Mouse (Mus musculus) hindbrain, embryonic 10.5 days (tissue): ENCODE results near the gene Lcp1. TPM values are rescaled to one million over a fixed set of nuclear protein-coding genes. Genes with fewer than 3 reads are reported as not detected.

ENCODE experiments used
- DNase-seq: peaks from one replicate; pipeline ENCODE4 v3.0.0-alpha.2; 2017; ENCODE audit warnings: low spot score
- H3K27ac ChIP-seq: fragments of 300-500 bp; sonication (generic); 2 replicates; pipeline ENCODE4 v1.5.1; 2016; ENCODE audit warnings: mild to moderate bottlenecking, moderate library complexity
- H3K27me3 ChIP-seq: fragments of 300-500 bp; sonication (generic); 2 replicates; pipeline ENCODE4 v1.6.1; 2016; ENCODE audit warnings: mild to moderate bottlenecking; ENCODE audit not compliant: poor library complexity, insufficient read depth, severe bottlenecking
- H3K36me3 ChIP-seq: fragments of 300-500 bp; sonication (generic); 2 replicates; pipeline ENCODE4 v1.6.1; 2016; ENCODE audit warnings: mild to moderate bottlenecking, moderate library complexity
- H3K4me1 ChIP-seq: fragments of 300-500 bp; sonication (generic); replicated peaks from 2 replicates; pipeline ENCODE4 v1.6.1; 2016; ENCODE audit warnings: mild to moderate bottlenecking
- H3K4me3 ChIP-seq: fragments of 300-500 bp; sonication (generic); 2 replicates; pipeline ENCODE4 v1.5.1; 2016; ENCODE audit warnings: mild to moderate bottlenecking, moderate library complexity
- H3K9me3 ChIP-seq: fragments of 300-500 bp; sonication (generic); 2 replicates; pipeline ENCODE4 v1.6.1; 2016; ENCODE audit warnings: mild to moderate bottlenecking, moderate library complexity
- WGBS: fragments of 180-500 bp; shearing (Covaris S2); methylation state at CpG from one replicate; pipeline ENCODE4 v1.1.7; 2016; 5-methylcytosine and 5-hydroxymethylcytosine counted together
- polyA plus RNA-seq: library from polyadenylated mRNA; unstranded; fragments of >200 nt; fragmentation: Nextera tagmentation; extraction: Ambion mirVana; gene quantifications from 2 replicates; pipeline ENCODE4 v1.2.1, GENCODE M21; 2016

Gene Lcp1
- polyA plus RNA-seq, 1 experiment from 2014 or later = 26.6 TPM

DNA sequence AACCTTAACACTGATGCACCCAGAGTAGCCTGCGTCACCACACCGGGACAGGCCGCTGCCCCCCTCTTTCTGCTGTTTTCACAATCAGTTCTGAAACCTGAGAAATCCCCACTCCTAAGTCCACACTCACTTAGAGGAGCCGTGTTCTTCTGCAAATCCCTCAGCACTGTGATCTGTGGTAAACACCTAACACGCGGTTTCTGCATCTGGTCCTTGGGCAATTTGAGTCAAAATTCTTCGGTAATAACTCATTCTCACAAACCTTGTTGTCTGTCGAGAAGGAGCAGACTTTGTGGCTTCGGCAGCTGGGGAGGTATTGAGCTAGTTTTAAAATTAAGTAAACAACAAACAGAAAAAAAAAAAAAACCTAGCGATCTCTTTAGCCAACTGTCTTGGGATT, 62.0 kb downstream of the Lcp1 start:
- no peak for DNase-seq
- Histone ChIP-seq H3K4me3 (no peak overlapping the region), H3K36me3 (no peaks in the 10 kb centered on the region), H3K4me1 (no peaks in the 10 kb centered on the region), H3K27ac (no peak overlapping the region), H3K9me3 (no peaks in the 10 kb centered on the region), H3K27me3 (no peaks in the 10 kb centered on the region)
- 89% methylated on average over 10 of the region's 10 CpGs for WGBS

DNA sequence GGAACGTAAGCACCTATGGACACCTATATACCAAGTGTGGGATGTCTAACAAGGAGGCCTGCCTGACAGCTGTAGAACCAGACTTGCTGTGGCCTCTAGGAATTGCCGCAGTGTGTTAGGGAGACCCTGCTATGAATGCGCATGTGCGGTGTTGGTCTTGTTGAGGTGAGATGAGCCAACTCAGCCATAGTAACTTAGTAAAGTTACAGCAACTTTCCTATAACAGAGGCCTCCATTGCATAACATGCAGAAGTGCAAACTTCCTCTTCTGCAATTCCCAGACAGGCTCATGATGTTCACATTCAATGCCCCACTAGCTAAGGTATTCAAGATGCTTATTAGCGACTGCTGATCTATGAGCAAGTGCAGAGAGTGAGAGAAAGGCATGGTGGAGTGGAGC, 64.6 kb downstream of the Lcp1 start:
- Histone ChIP-seq H3K27me3 (no peaks in the 10 kb centered on the region), H3K27ac (no peak overlapping the region), H3K4me1 (no peaks in the 10 kb centered on the region), H3K9me3 (no peaks in the 10 kb centered on the region), H3K36me3 (no peaks in the 10 kb centered on the region), H3K4me3 (no peak overlapping the region)
- DNase-seq = no peak
- 88% methylated on average over 5 of the region's 5 CpGs for WGBS

DNA sequence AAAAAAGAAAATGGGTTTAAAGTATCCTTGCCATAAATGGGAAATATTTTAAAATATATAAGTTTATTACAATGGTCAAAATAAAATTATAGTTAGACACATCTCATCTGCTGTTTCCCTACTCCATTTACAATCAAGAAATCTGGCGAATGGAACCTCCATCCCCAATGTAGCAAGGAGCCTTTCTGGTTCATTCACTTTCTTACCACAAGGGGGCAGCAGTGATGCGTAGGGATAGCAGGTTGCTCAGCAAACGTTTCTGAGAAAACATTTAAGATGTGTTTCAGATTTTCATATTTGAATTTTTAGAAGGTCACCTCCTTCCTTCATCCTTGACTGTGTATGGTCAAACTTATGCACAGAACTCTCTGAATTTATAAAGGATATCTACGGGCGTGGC, 66.1 kb downstream of the Lcp1 start:
- WGBS = 44% methylated on average over 5 of the region's 5 CpGs
- Histone ChIP-seq H3K4me3 (no peak overlapping the region), H3K4me1 (no peaks in the 10 kb centered on the region), H3K27ac (no peak overlapping the region), H3K9me3 (no peaks in the 10 kb centered on the region), H3K36me3 (no peaks in the 10 kb centered on the region), H3K27me3 (no peaks in the 10 kb centered on the region)
- DNase-seq = peak; percentile 58

DNA sequence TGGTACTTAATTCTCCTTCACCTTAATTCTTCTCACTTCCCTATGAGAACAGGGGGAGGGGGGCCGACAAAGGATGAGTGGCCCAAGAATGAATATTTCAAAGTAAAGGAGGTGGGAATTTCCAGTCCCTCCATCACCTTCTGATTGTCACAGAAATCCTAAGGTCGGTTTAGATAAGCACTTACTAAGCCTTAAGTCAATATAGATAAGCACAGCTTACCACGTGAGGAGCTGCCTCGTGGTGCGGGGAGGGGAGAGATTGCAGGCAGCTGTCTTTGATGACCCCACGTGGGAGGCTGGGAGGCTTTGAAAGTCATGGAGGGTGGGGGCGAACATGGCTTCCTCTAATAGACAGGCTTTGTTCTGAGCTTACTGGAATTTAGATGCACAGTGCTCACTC, 66.8 kb downstream of the Lcp1 start:
- 70% methylated on average over 7 of the region's 7 CpGs for WGBS
- H3K27ac ChIP-seq = no peak overlapping the region
- H3K9me3 ChIP-seq = no peaks in the 10 kb centered on the region
- no peak for DNase-seq
- H3K27me3 ChIP-seq = no peaks in the 10 kb centered on the region
- H3K4me1 ChIP-seq = no peaks in the 10 kb centered on the region
- H3K36me3 ChIP-seq = no peaks in the 10 kb centered on the region
- no peak overlapping the region for H3K4me3 ChIP-seq

DNA sequence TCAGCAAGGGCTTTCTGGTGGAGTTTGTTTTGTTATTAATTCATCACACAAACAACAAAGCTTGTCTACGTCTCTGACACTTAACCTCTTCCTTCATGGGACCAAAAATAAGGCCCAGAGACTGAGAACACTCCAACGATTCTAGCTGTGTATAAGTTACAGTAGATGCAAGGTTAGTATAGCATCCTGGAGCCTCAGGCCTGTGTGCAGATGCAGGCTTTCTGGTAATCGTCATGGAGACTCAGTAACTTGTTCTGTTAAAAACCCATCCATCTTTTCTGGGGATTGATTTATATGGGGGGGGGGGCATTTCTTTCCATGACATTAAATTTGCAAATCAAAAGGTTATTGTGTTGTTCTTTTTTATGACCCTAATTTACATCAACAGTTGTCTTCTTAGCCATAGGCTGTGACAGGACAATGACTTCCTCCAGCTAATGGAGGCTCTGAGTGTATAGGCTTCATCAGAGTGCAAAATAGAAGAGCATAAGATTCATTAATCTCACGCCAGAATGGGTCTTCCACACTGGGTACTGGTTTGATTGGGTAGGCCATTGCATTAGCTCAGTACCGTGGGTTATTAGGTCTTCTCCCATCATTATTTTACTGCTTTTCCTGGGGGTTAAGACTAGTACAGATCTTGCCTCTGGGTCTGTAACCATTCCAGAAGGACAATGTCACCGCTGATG, 74.6 kb downstream of the Lcp1 start:
- DNase-seq = no peak

DNA sequence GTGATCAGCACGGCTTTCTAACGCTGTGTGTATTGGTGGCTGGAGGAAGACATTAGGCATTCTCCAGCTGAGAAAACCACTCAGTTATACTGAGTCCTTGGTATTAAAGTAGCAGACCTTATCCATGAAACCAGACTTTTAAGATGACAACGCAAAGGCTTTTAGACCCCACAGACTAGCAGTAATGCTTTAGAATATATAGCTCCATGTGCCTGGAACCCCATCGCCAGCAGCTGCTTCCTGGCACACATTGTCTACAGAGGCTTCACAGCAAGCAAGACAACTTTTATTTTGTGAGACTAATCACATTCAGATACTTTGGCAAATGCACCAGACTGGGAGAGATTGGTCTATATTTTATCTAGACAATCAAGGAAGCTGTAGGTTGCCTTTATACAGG, 75.4 kb downstream of the Lcp1 start:
- 95% methylated on average over 4 of the region's 4 CpGs for WGBS

More for the DNA sequence above, 74.6 kb downstream of the Lcp1 start:
- Histone ChIP-seq H3K4me1 (peaks cover 9% of the 10 kb centered on the region; the same call in 1 of the 2 replicates), H3K9me3 (no peaks in the 10 kb centered on the region), H3K27ac (no peak overlapping the region), H3K4me3 (no peak overlapping the region), H3K36me3 (no peaks in the 10 kb centered on the region), H3K27me3 (no peaks in the 10 kb centered on the region)
- WGBS = 86% methylated on average over 6 of the region's 6 CpGs

DNA sequence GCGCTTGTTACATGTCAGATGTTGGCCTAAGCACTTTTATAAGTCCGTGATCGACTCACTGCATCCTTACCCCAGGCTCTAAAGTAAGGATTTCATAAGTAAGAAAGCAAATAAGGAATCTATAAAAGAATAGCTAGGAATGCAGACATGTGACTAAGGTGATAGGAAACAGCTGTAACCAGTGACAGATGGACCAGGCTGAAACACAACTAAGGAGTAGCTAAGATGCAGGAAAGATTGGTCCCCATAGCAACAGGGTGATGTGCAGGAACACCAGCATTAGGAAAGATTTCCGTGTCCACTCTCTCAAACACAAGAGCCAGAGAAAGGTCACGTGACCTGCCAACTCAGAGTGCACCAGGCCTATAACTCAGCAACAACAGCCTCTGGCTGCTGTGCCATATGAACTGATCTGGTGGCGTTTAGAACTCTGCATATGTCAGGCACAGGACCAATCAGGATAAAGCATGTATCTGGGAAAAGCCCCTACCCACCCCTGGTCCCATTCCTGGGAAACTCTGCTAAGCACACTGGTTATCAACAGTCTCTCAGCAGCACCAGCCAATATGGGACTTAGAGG, 77.8 kb downstream of the Lcp1 start:
- H3K36me3 ChIP-seq = no peaks in the 10 kb centered on the region
- no peak for DNase-seq
- 76% methylated on average over 6 of the region's 6 CpGs for WGBS
- H3K4me1 ChIP-seq = peaks cover 9% of the 10 kb centered on the region; the same call in 1 of the 2 replicates
- H3K27me3 ChIP-seq = no peaks in the 10 kb centered on the region
- no peak overlapping the region for H3K27ac ChIP-seq
- H3K9me3 ChIP-seq = no peaks in the 10 kb centered on the region
- H3K4me3 ChIP-seq = no peak overlapping the region

More for the DNA sequence above, 75.4 kb downstream of the Lcp1 start:
- Histone ChIP-seq H3K36me3 (no peaks in the 10 kb centered on the region), H3K4me1 (peaks cover 9% of the 10 kb centered on the region; the same call in 1 of the 2 replicates), H3K9me3 (no peaks in the 10 kb centered on the region), H3K27ac (no peak overlapping the region), H3K27me3 (no peaks in the 10 kb centered on the region), H3K4me3 (no peak overlapping the region)
- no peak for DNase-seq

DNA sequence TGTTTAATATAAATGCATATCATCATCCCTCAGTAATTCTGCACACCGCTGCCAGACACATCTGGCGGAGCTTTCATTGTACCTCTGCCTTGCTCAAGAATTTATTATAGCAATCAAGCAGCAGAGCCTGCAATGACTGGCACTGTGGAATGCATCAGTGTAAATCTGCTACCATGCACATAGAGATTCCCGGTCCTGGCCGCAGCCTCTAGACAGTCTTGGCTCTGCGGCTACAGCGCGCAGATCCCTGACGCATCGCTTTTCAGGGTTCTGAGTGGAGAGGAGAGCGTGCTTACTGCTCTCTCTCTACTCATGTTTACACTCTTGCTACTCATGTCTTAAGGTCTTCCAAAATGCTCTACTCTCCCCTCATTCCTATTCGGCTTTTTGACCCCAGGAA, 82.9 kb downstream of the Lcp1 start:
- Histone ChIP-seq H3K27ac (no peak overlapping the region), H3K9me3 (no peaks in the 10 kb centered on the region), H3K4me3 (no peak overlapping the region), H3K4me1 (peaks cover under 1% of the 10 kb centered on the region; the same call in 1 of the 2 replicates), H3K27me3 (no peaks in the 10 kb centered on the region), H3K36me3 (no peaks in the 10 kb centered on the region)
- WGBS = 93% methylated on average over 11 of the region's 11 CpGs
- no peak for DNase-seq

DNA sequence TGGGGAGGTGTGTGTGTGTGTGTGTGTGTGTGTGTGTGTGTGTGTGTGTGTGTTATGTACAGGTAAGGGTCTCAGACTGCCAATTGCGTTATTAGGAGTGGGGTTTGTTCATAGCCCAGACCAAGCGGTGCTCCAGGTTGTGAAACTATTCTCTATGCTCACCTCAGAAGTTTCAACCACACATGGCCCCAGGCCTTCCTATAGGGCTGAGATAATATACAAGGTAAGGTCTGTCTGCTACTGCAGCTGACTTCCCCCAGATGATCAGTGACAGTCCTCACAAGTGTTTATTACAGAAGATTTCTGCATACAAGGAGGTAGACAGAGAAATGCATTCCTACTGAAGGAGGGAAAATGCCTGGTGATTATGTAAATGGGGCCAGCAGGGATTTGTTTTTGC, 87.9 kb downstream of the Lcp1 start:
- H3K9me3 ChIP-seq = no peaks in the 10 kb centered on the region
- H3K4me1 ChIP-seq = peaks cover 9% of the 10 kb centered on the region
- no peak overlapping the region for H3K4me3 ChIP-seq
- no peaks in the 10 kb centered on the region for H3K36me3 ChIP-seq
- no peaks in the 10 kb centered on the region for H3K27me3 ChIP-seq
- no peak for DNase-seq
- WGBS = 94% methylated on average over 2 of the region's 2 CpGs
- H3K27ac ChIP-seq = no peak overlapping the region; the same call in 1 of the 2 replicates

DNA sequence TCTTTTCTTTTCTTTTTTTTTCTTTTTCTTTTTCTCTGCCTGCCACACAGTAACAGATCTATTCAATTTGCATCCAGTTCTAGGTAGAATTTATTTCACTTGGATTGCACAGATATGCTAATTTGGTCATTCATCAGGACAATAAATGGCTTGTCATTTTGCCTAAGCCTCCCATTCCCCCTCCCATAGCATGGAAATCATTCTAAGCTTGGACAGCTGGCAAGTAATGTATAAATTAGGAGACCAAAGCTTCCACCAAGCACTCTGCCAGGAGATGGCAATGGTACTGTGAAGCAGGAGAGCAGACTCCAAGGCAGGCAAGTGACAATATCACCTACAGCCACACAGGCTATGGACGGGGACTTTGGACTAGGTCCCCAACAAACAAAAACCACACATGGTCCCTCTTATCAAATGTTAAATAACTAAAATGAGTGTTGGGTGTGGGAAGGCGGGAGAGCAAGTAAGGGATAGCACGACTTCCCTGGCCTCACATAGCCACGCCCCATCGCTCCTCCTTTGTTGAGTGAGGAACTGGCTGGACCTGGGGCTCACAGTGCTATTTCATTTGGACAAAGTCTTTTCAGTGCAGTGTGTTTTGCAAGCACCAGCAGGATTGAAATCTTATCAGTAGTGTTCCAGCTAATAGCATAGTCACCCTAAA, 88.5 kb downstream of the Lcp1 start:
- no peaks in the 10 kb centered on the region for H3K36me3 ChIP-seq
- H3K4me1 ChIP-seq = peaks cover 9% of the 10 kb centered on the region
- H3K9me3 ChIP-seq = no peaks in the 10 kb centered on the region
- DNase-seq = no peak
- H3K4me3 ChIP-seq = no peak overlapping the region
- H3K27me3 ChIP-seq = no peaks in the 10 kb centered on the region
- 0 out of 2 replicates have a peak overlapping the region, but pooled peaks have one; percentile 8 for H3K27ac ChIP-seq
- 75% methylated on average over 5 of the region's 5 CpGs for WGBS

DNA sequence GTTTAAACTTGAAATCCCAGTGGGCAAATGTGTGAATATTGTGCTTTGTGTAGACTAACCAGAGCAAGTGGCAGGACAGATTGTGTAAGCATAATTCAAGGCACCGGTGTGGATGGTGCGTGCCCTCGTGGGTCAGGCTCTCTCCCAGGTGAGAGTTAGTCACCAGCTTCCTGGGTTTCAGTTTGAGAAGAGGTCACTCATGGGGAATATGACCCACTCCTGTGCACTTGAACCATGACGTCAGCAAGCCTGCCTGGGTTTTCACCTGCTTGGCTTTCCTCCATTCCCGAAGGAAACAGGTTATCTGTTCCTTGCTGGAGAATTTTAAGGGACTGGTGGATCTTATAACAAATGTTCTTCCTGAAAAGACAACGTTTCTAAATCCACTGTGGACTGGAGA, 91.5 kb downstream of the Lcp1 start:
- 88% methylated on average over 6 of the region's 6 CpGs for WGBS
- Histone ChIP-seq H3K27me3 (no peaks in the 10 kb centered on the region), H3K4me3 (no peak overlapping the region)

DNA sequence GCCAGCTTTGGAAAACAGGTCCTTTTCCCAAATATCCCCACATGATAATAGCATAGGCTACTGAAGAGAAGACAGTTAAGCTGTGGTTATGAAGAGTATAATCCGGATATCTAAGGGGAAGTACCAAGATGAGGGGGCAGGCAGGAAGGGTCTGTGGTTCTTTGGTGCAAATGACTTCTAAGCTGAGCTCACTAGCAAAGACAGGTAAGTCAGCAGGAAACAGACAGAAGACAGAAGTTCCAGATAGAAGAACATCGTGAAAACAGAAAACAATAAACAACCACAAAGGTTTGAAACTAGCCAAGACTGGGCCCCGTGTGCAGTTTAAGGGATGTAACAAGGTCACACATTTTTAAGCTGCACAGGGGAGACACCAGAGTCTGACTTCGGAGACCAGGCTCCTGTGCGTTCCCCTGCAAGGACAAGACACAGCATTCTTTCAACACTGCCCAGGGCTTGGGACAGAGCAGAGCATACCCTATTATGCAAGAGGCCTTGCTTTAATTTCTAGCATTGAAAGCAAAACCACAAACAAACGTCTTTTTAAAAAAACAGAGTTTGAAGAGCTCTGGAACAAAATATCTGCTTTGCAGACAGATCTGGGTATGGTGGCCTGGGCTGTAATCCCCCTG, 96.7 kb downstream of the Lcp1 start:
- H3K27me3 ChIP-seq = no peaks in the 10 kb centered on the region
- H3K9me3 ChIP-seq = no peaks in the 10 kb centered on the region
- no peak for DNase-seq
- H3K4me1 ChIP-seq = no peaks in the 10 kb centered on the region
- no peak overlapping the region for H3K27ac ChIP-seq
- 80% methylated on average over 6 of the region's 6 CpGs for WGBS
- H3K36me3 ChIP-seq = no peaks in the 10 kb centered on the region
- H3K4me3 ChIP-seq = no peak overlapping the region

More for the DNA sequence above, 91.5 kb downstream of the Lcp1 start:
- Histone ChIP-seq H3K9me3 (no peaks in the 10 kb centered on the region), H3K4me1 (peaks cover 9% of the 10 kb centered on the region), H3K36me3 (no peaks in the 10 kb centered on the region), H3K27ac (no peak overlapping the region)
- DNase-seq = no peak

DNA sequence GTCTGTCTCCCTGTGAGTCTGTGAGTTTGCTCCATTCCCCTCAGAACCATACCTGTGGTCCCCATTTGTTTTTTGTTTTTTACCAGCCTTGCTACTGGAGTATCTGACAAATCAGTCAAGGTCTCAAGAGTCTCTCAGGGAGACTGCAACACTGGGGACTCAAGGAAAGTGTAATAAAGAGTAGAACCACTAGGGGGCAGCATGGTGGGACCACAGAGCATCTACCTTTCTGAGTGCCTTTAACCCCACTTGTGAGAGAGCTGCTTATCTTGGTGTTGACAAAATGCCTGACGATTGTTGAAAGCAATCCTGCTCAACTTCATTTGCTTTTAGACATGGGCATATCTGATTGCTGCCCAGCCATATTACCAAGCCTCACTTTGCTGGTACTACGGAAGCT, 98.9 kb downstream of the Lcp1 start:
- Histone ChIP-seq H3K9me3 (no peaks in the 10 kb centered on the region), H3K36me3 (no peaks in the 10 kb centered on the region), H3K4me1 (no peaks in the 10 kb centered on the region), H3K27me3 (no peaks in the 10 kb centered on the region), H3K4me3 (no peak overlapping the region), H3K27ac (no peak overlapping the region)
- DNase-seq = peak; percentile 28
- WGBS = 63% methylated on average over 2 of the region's 2 CpGs
